7 mouse cellular contexts compared by ENCODE assay signal in genomic region chr11:120763121-120763999, GRCm38 (mm10). TPM values are rescaled to one million over a fixed set of nuclear protein-coding genes. Genes with fewer than 3 reads are reported as not detected.
DNase-seq lines count a peak whose midpoint lies in the region; ATAC-seq lines count a peak whose summit lies in the region.
"Not testable (repeated sequence)": the region's sequence is repeated elsewhere in the genome, so short reads cannot be mapped to it uniquely, and the experiment has no call there.

No protein-coding gene starts in this region.

- H3K36me3 ChIP-seq in embryonic facial prominence, embryonic 10.5 days (replicated peaks); forebrain, embryonic 16.5 days (ENCODE audit: control insufficient read depth, insufficient read depth); heart, embryonic 16.5 days (ENCODE audit: control insufficient read depth, insufficient read depth); intestine, embryonic 15.5 days; liver, embryonic 12.5 days; midbrain, embryonic 11.5 days (ENCODE audit: control insufficient read depth, insufficient read depth, low read length); neural tube, embryonic 15.5 days: not testable (repeated sequence)

- H3K4me1 ChIP-seq in embryonic facial prominence, embryonic 10.5 days; forebrain, embryonic 16.5 days (replicated peaks; ENCODE audit: control insufficient read depth, insufficient read depth, low read length); heart, embryonic 16.5 days (ENCODE audit: control insufficient read depth, insufficient read depth, low read length); intestine, embryonic 15.5 days (replicated peaks); liver, embryonic 12.5 days; midbrain, embryonic 11.5 days (ENCODE audit: control insufficient read depth, insufficient read depth, low read length); neural tube, embryonic 15.5 days: not testable (repeated sequence)

- H3K4me3 ChIP-seq in embryonic facial prominence, embryonic 10.5 days = peak overlapping the region; percentile 34; the same call in 1 of the 2 replicates
- not testable (repeated sequence) for H3K4me3 ChIP-seq in forebrain, embryonic 16.5 days (replicated peaks; ENCODE audit: low read length); heart, embryonic 16.5 days (ENCODE audit: low read length); liver, embryonic 12.5 days; midbrain, embryonic 11.5 days (ENCODE audit: low read depth, low read length); neural tube, embryonic 15.5 days (replicated peaks)
- H3K4me3 ChIP-seq in intestine, embryonic 15.5 days (replicated peaks) = peak overlapping the region; percentile 17; the same call in 1 of the 2 replicates

- not testable (repeated sequence) for H3K27ac ChIP-seq in embryonic facial prominence, embryonic 10.5 days (replicated peaks); forebrain, embryonic 16.5 days (ENCODE audit: low read length); heart, embryonic 16.5 days (ENCODE audit: low read length); liver, embryonic 12.5 days; midbrain, embryonic 11.5 days (ENCODE audit: low read depth, low read length); neural tube, embryonic 15.5 days (replicated peaks)
- peak overlapping the region; percentile 91 for H3K27ac ChIP-seq in intestine, embryonic 15.5 days

- H3K9ac ChIP-seq in forebrain, embryonic 16.5 days (replicated peaks; ENCODE audit: low read depth, low read length); heart, embryonic 16.5 days (ENCODE audit: low read length); intestine, embryonic 15.5 days; liver, embryonic 12.5 days; midbrain, embryonic 11.5 days (ENCODE audit: low read length); neural tube, embryonic 15.5 days (replicated peaks): not testable (repeated sequence)

- not testable (repeated sequence) for H3K4me2 ChIP-seq in forebrain, embryonic 16.5 days (ENCODE audit: low read length); liver, embryonic 12.5 days; midbrain, embryonic 11.5 days
- H3K4me2 ChIP-seq in heart, embryonic 16.5 days (ENCODE audit: low read depth, low read length) = peak overlapping the region; percentile 49
- peak overlapping the region; percentile 46 for H3K4me2 ChIP-seq in intestine, embryonic 15.5 days (replicated peaks)
- 0 out of 2 replicates have a peak overlapping the region, but pooled peaks have one; percentile 17 for H3K4me2 ChIP-seq in neural tube, embryonic 15.5 days

- peaks cover 35% of the 10 kb centered on the region for H3K27me3 ChIP-seq in embryonic facial prominence, embryonic 10.5 days (replicated peaks; ENCODE audit: low read depth, poor library complexity, severe bottlenecking)
- not testable (repeated sequence) for H3K27me3 ChIP-seq in forebrain, embryonic 16.5 days (replicated peaks; ENCODE audit: control insufficient read depth, insufficient read depth, low read length); heart, embryonic 16.5 days (ENCODE audit: control insufficient read depth, insufficient read depth, low read length); intestine, embryonic 15.5 days (replicated peaks); midbrain, embryonic 11.5 days (ENCODE audit: control insufficient read depth, insufficient read depth, low read length); neural tube, embryonic 15.5 days (replicated peaks)
- H3K27me3 ChIP-seq in liver, embryonic 12.5 days (replicated peaks) = peaks cover 56% of the 10 kb centered on the region

- H3K9me3 ChIP-seq in embryonic facial prominence, embryonic 10.5 days = peaks cover 21% of the 10 kb centered on the region
- not testable (repeated sequence) for H3K9me3 ChIP-seq in forebrain, embryonic 16.5 days (ENCODE audit: control insufficient read depth, low read length); intestine, embryonic 15.5 days; midbrain, embryonic 11.5 days (ENCODE audit: control insufficient read depth, low read length); neural tube, embryonic 15.5 days (replicated peaks)
- H3K9me3 ChIP-seq in heart, embryonic 16.5 days (replicated peaks; ENCODE audit: control insufficient read depth, low read length) = peaks cover 13% of the 10 kb centered on the region
- peaks cover 15% of the 10 kb centered on the region for H3K9me3 ChIP-seq in liver, embryonic 12.5 days (replicated peaks)

- 10% methylated on average over 11 of the region's 23 CpGs for WGBS in embryonic facial prominence, embryonic 10.5 days
- 15% methylated on average over 6 of the region's 23 CpGs for WGBS in forebrain, embryonic 16.5 days
- WGBS in heart, embryonic 16.5 days = 17% methylated on average over 1 of the region's 23 CpGs
- WGBS in intestine, embryonic 15.5 days = 24% methylated on average over 5 of the region's 23 CpGs
- 14% methylated on average over 10 of the region's 23 CpGs for WGBS in liver, embryonic 12.5 days (ENCODE audit: insufficient replicate concordance)
- WGBS in midbrain, embryonic 11.5 days = 18% methylated on average over 4 of the region's 23 CpGs
- WGBS in neural tube, embryonic 15.5 days = 7% methylated on average over 10 of the region's 23 CpGs

- 0 out of 2 replicates have a peak, but pooled peaks have one; percentile 36 for ATAC-seq in forebrain, embryonic 16.5 days
- not testable (repeated sequence) for ATAC-seq in heart, embryonic 16.5 days (replicated peaks; ENCODE audit: extremely low read depth, insufficient read depth, low FRiP score); midbrain, embryonic 11.5 days (ENCODE audit: low FRiP score)
- ATAC-seq in intestine, embryonic 15.5 days = peak; percentile 65
- peak; percentile 51; the same call in 1 of the 2 replicates for ATAC-seq in liver, embryonic 12.5 days
- ATAC-seq in neural tube, embryonic 15.5 days (ENCODE audit: low FRiP score) = 0 out of 2 replicates have a peak, but pooled peaks have one; percentile 31

- DNase-seq in embryonic facial prominence, embryonic 10.5 days (ENCODE audit: low spot score) = not testable (repeated sequence)
- DNase-seq in midbrain, embryonic 11.5 days (ENCODE audit: low spot score, missing footprints) = peak; percentile 76

RNA-seq across cellular contexts. Expression of gene Hmga1b, which starts 0.8 kb away (rescaled TPM):
- 10.5 and 11.6 TPM in 2 replicates for polyA plus RNA-seq in embryonic facial prominence, embryonic 10.5 days (2016; fragmentation: Nextera tagmentation; extraction: Ambion mirVana)
- polyA plus RNA-seq in forebrain, embryonic 16.5 days (2015; fragmentation: Nextera tagmentation; extraction: Ambion mirVana) = 1.7 and 2.2 TPM in 2 replicates
- 1.3 and 6.9 TPM in 2 replicates for polyA plus RNA-seq in heart, embryonic 16.5 days (2015; fragmentation: Nextera tagmentation; extraction: Ambion mirVana)
- 6.8 and 10.3 TPM in 2 replicates for polyA plus RNA-seq in intestine, embryonic 15.5 days (2015; fragmentation: Nextera tagmentation; extraction: Ambion mirVana)
- polyA plus RNA-seq in liver, embryonic 12.5 days (2016; fragmentation: Nextera tagmentation; extraction: Ambion mirVana) = 6.4 and 7.3 TPM in 2 replicates
- 8.2 and 9.1 TPM in 2 replicates for polyA plus RNA-seq in midbrain, embryonic 11.5 days (2014; fragmentation: Nextera tagmentation; extraction: Ambion mirVana)
- 2.2 and 3.1 TPM in 2 replicates for polyA plus RNA-seq in neural tube, embryonic 15.5 days (2015; fragmentation: Nextera tagmentation; extraction: Ambion mirVana)

RNA-seq across cellular contexts. Expression of gene Rfng, which starts 20.6 kb away (rescaled TPM):
- 40.0 and 42.1 TPM in 2 replicates for polyA plus RNA-seq in embryonic facial prominence, embryonic 10.5 days (2016; fragmentation: Nextera tagmentation; extraction: Ambion mirVana)
- 95.2 and 119 TPM in 2 replicates for polyA plus RNA-seq in forebrain, embryonic 16.5 days (2015; fragmentation: Nextera tagmentation; extraction: Ambion mirVana)
- polyA plus RNA-seq in heart, embryonic 16.5 days (2015; fragmentation: Nextera tagmentation; extraction: Ambion mirVana) = 27.8 and 28.4 TPM in 2 replicates
- 33.1 and 36.5 TPM in 2 replicates for polyA plus RNA-seq in intestine, embryonic 15.5 days (2015; fragmentation: Nextera tagmentation; extraction: Ambion mirVana)
- polyA plus RNA-seq in liver, embryonic 12.5 days (2016; fragmentation: Nextera tagmentation; extraction: Ambion mirVana) = 22.4 and 22.9 TPM in 2 replicates
- 28.2 and 30.6 TPM in 2 replicates for polyA plus RNA-seq in midbrain, embryonic 11.5 days (2014; fragmentation: Nextera tagmentation; extraction: Ambion mirVana)
- polyA plus RNA-seq in neural tube, embryonic 15.5 days (2015; fragmentation: Nextera tagmentation; extraction: Ambion mirVana) = 123 and 136 TPM in 2 replicates

RNA-seq across cellular contexts. Expression of gene Gps1, which starts 20.7 kb away (rescaled TPM):
- polyA plus RNA-seq in embryonic facial prominence, embryonic 10.5 days (2016; fragmentation: Nextera tagmentation; extraction: Ambion mirVana) = 265 and 272 TPM in 2 replicates
- 287 and 305 TPM in 2 replicates for polyA plus RNA-seq in forebrain, embryonic 16.5 days (2015; fragmentation: Nextera tagmentation; extraction: Ambion mirVana)
- polyA plus RNA-seq in heart, embryonic 16.5 days (2015; fragmentation: Nextera tagmentation; extraction: Ambion mirVana) = 124 and 135 TPM in 2 replicates
- polyA plus RNA-seq in intestine, embryonic 15.5 days (2015; fragmentation: Nextera tagmentation; extraction: Ambion mirVana) = 170 and 184 TPM in 2 replicates
- polyA plus RNA-seq in liver, embryonic 12.5 days (2016; fragmentation: Nextera tagmentation; extraction: Ambion mirVana) = 128 and 135 TPM in 2 replicates
- 254 and 269 TPM in 2 replicates for polyA plus RNA-seq in midbrain, embryonic 11.5 days (2014; fragmentation: Nextera tagmentation; extraction: Ambion mirVana)
- 266 and 277 TPM in 2 replicates for polyA plus RNA-seq in neural tube, embryonic 15.5 days (2015; fragmentation: Nextera tagmentation; extraction: Ambion mirVana)

RNA-seq across cellular contexts. Expression of gene Cbr2, which starts 31.4 kb away (rescaled TPM):
- 2.6 and 2.9 TPM in 2 replicates for polyA plus RNA-seq in embryonic facial prominence, embryonic 10.5 days (2016; fragmentation: Nextera tagmentation; extraction: Ambion mirVana)
- 0.92 and 4.8 TPM in 2 replicates for polyA plus RNA-seq in forebrain, embryonic 16.5 days (2015; fragmentation: Nextera tagmentation; extraction: Ambion mirVana)
- 54.8 and 59.4 TPM in 2 replicates for polyA plus RNA-seq in heart, embryonic 16.5 days (2015; fragmentation: Nextera tagmentation; extraction: Ambion mirVana)
- polyA plus RNA-seq in intestine, embryonic 15.5 days (2015; fragmentation: Nextera tagmentation; extraction: Ambion mirVana) = 0.79 and 2.4 TPM in 2 replicates
- 0.13 TPM in 1 of 2 replicates, not detected in the other for polyA plus RNA-seq in liver, embryonic 12.5 days (2016; fragmentation: Nextera tagmentation; extraction: Ambion mirVana)
- polyA plus RNA-seq in midbrain, embryonic 11.5 days (2014; fragmentation: Nextera tagmentation; extraction: Ambion mirVana) = 1.00 and 1.1 TPM in 2 replicates
- 0.87 and 10.7 TPM in 2 replicates for polyA plus RNA-seq in neural tube, embryonic 15.5 days (2015; fragmentation: Nextera tagmentation; extraction: Ambion mirVana)

RNA-seq across cellular contexts. Expression of gene Dus1l, which starts 32.8 kb away (rescaled TPM):
- polyA plus RNA-seq in embryonic facial prominence, embryonic 10.5 days (2016; fragmentation: Nextera tagmentation; extraction: Ambion mirVana) = 96.6 and 101 TPM in 2 replicates
- 53.4 and 56.9 TPM in 2 replicates for polyA plus RNA-seq in forebrain, embryonic 16.5 days (2015; fragmentation: Nextera tagmentation; extraction: Ambion mirVana)
- polyA plus RNA-seq in heart, embryonic 16.5 days (2015; fragmentation: Nextera tagmentation; extraction: Ambion mirVana) = 44.7 and 49.7 TPM in 2 replicates
- 76.5 and 82.1 TPM in 2 replicates for polyA plus RNA-seq in intestine, embryonic 15.5 days (2015; fragmentation: Nextera tagmentation; extraction: Ambion mirVana)
- 99.5 and 100.0 TPM in 2 replicates for polyA plus RNA-seq in liver, embryonic 12.5 days (2016; fragmentation: Nextera tagmentation; extraction: Ambion mirVana)
- 73.6 and 76.9 TPM in 2 replicates for polyA plus RNA-seq in midbrain, embryonic 11.5 days (2014; fragmentation: Nextera tagmentation; extraction: Ambion mirVana)
- 45.4 and 52.4 TPM in 2 replicates for polyA plus RNA-seq in neural tube, embryonic 15.5 days (2015; fragmentation: Nextera tagmentation; extraction: Ambion mirVana)
